Mouse (Mus musculus): Measurements from ENCODE around the gene Mgp.
"Not testable (repeated sequence)": the region's sequence is repeated elsewhere in the genome, so short reads cannot be mapped to it uniquely, and the experiment has no call there.

The Mgp gene

DNA sequence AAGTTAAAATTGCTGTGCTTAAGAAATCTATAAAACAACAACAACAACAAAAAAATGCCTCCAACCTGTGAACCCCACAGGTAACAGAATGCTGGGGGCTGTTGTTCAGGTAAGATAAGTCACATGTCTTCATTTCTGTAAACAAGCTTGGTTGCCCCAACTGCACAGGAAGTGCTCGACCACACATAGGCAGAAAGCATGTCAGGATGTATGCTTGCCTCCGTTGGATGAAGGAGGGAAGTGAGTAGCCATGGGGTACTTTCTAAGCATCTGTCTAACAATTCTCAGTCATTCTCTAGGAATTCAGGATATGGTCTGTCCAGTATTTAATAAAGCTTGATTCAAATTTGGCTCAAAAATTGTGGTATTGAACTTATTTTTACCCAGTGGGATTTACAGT is 23.3 kb upstream of the Mgp start:
- no peak for DNase-seq (ENCODE audit: extremely low read depth, low read depth, low spot score)

DNA sequence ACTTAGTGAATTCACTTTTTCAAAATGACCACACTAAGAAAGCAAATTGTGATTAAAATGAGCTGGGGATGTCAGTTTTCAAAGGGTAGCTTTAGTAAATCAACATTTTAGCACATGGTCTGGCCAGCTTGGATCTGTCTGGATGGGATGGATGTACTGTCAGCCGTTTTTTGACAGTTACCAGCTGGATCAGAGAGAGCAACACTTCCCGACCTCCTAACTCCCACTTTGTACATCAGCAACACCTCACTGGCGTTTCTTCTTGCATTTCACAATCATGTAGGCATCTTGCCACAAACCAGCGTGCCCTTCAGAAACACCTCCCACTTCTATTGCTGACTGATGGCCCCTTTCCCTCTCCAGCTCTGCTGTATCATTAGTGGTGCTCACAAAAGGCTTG is 22.6 kb upstream of the Mgp start:
- no peak for DNase-seq (ENCODE audit: extremely low read depth, low read depth, low spot score)

DNA sequence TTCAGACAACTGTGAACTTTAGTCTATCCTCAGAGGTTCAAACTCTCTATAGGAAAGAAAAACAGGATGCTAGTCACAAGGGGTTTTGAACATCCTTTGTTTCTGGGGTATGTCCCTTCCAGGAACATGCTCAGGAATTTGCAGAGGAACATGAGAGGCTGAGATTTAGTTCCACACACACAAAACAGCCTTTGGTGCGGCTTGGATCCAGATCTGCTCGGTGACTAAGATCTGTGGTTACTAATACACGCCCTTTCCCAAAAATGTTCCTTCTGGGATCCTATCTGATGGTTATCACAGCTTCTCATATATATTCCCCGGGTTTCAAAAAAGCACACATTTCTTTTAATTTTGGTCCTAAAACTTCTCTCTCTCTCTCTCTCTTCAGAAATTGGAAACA is 22.2 kb upstream of the Mgp start:
- DNase-seq (ENCODE audit: extremely low read depth, low read depth, low spot score): no peak

DNA sequence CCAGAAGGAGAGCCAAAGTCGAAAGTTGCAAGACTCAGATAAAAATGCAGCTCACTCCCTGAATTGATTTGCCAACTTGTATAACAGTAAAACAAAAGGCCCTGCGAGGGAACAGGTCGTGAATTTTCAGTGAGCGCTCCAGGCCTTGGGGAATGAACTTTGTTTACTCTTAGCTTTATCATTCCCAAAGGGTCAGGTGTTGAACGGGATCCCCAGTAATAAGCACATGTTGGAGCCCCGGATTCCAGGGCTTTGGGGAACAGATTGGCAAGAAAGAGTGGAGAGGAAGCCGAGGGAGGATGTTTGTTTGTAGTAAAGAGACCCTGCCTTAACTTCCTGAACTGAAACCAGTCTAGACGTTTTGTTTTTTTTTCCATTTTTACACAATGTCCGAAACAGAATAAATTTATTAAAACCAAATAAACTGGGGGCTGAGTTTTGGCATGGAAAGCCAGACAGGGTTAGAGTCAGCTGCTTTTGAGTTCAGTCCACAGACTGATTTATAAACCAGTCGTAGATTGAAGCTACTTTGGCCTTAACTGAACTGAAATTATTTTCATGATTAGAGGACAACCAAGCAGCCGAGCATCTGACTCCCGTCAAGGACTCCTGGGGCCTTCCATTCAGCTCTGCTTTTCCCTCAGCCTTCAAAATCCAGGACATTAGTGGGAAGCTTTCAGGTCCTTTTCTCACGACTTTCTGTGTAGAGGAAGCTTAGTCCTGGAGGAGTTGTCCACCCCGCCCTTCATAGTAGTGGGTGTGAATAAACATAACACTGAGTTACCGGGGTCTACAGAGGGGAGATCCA is 19.1 kb upstream of the Mgp start:
- no peak for DNase-seq (ENCODE audit: extremely low read depth, low read depth, low spot score)

DNA sequence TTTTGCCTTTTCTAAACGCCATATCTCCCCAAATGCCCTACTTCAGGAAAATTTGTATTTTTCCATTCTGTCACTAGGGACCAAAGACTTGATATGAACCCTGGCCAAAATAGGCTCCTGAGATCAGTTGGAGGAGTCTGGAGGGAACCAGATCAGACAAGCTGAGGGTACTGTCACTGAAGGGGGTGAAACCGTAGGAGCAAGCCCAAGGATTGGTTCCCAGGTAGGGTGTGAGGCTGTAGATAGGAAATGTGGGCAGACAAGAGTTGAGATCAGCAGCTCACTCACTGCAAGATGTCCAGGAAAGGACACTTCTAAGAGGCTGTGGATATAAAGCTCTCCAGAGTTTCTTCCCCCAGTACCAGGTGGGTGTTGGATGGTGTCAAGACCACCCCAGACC is 16.4 kb upstream of the Mgp start:
- DNase-seq (ENCODE audit: extremely low read depth, low read depth, low spot score): no peak

DNA sequence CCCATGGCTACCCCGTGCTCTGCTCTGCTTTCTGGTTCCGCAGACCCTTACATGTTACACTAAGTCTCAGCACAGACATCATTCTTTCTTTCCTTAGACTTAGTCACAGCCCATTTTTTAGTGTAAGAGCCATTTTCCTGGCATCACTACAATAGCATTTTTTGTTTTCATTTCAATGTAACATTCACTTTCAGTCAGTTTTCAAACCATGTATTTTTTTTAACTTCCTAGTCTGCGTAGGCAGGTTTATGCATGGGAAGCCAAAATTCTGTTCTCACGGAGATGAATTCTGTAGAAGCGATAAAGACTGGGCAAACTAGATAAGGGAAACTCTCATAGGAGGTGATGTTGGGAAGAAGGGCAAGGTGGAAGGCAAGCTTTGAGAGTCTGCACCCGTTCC is 13.9 kb upstream of the Mgp start:
- DNase-seq (ENCODE audit: extremely low read depth, low read depth, low spot score): no peak

DNA sequence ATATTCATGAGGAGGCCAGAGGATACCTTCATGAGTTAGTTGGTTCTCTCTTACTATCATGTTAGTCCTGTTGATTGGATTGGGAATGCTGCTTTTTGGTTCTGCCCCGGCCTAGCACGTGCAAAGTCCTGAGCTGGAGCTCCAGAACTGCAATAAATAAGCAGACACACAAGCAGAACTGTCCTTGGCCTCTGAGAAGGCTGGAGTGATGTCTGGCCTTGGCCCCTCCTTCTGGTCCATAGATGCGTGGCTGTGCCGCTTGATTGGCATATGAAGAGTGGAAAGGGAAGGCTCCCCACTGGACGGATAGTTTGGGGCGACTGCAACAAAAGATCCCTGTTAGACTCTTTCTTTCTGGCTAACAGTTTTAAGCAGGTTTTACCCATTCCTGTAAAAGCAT is 13.4 kb upstream of the Mgp start:
- no peak for DNase-seq (ENCODE audit: extremely low read depth, low read depth, low spot score)

DNA sequence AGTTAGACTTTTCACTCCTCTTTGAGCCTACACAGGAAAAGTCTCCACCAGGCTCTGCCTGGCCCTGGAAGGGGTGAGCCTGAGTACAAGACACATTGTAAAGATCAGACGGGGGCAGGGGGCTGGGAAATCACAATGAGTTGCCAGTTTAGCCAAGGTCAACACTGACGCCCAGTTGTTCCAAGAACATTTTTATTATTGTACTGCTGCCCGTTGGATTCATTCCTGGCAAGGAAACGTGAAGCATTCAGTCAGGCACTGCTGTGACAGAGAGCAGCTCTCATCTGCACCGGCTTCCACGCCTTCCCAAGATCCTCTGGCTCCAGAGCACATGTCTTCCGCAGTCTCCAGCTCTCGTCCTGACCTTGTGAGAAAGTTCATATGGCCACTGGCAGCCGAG is 12.2 kb upstream of the Mgp start:
- DNase-seq (ENCODE audit: extremely low read depth, low read depth, low spot score): no peak

DNA sequence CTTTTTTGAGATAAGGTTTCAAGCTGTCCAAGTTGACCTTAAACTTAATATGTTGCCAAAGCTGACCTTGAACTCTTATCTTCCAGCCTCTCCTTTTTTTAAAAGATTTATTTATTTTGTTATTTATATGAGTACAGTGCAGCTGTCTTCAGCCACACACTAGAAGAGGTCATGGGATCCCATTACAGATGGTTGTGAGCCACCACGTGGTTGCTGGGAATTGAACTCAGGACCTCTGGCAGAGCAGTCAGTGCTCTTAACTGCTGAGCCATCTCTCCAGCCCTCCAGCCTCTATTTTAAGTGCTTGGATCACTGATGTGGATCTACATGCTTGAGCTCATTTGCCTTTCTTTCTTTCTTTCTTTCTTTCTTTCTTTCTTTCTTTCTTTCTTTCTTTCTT is 9.1 kb upstream of the Mgp start:
- not testable (repeated sequence) for DNase-seq (ENCODE audit: extremely low read depth, low read depth, low spot score)

DNA sequence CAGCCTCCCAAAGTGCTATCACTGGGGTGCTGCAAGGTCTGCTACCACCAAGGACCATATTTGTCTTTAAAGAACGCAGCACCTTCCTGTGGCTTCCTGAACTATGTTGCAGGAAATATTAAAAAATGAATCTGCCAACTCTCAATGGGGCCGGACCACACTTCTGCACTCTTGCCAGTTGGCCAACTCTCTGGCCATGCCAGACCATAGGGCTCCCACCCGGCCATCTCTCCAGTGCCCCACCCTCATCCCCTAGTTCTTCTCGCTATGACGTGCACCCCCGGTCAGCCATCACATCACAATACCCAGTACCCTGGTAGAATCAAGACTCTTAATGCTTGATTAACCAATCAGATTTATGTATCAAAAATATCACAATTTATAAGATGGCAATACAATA is 8.3 kb upstream of the Mgp start:
- DNase-seq (ENCODE audit: extremely low read depth, low read depth, low spot score): no peak

DNA sequence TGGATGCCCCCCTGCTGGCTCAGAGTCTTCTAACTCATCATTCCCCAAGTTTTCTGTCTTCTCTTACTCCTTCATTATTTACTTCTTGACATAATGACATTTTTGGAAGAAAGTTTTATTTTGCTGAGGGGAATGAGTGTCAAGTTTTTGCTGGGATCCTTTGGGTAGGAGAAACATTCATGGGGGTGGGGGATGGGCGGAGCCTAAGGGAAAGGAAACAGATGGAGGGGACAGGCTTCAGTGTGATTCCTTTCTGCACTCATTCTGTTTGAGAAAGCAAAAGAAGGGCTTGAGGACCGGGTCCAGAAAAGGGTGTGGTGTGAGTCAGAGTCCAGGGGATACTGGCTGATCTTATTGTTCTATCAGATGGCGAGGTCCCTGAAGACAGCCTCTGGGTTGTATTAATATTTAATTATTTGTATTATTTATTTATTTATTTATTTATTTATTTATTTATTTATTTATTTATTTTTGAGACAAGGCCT is 7.8 kb upstream of the Mgp start:
- DNase-seq (ENCODE audit: extremely low read depth, low read depth, low spot score): no peak

DNA sequence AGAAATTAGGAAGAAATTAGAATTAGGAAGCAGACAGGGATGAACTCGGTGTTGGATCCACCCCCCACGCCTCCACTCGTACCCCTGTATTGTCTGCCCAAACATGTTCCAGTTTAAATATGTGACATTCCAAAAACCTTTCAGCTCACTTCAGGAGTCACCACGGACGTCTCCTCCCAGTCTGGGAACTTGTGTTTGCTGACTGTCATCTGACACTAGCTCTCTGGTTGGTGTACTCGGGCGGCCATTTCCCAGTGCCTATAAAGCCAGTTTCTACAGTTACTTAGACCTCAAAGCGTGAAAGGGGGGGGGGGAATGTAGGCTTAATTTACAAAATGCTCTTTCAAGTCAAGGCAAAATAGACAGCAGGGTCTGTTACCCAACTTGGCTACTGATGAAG is 6.1 kb upstream of the Mgp start:
- no peak for DNase-seq (ENCODE audit: extremely low read depth, low read depth, low spot score)

DNA sequence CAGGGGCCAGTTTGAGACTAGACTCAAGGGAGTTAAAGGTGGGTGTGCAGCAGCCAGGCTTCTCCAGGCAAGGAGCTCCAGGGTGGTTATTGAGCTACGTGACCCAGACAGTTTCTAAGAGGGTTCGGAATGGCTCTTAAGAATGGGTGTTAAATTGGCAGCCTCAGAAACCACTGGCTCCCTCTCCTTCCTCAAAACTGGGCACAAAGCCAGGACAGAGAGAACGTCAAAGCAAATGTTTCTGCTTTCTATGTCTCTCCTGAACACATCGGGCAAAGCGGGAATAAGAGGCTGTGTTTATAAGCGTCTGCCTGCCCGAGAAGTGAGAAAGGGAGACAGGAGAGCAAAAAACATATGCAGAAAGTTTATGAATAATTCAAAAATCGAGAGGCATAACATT is 1.0 kb downstream of the Mgp start:
- DNase-seq (ENCODE audit: extremely low read depth, low read depth, low spot score): no peak

DNA sequence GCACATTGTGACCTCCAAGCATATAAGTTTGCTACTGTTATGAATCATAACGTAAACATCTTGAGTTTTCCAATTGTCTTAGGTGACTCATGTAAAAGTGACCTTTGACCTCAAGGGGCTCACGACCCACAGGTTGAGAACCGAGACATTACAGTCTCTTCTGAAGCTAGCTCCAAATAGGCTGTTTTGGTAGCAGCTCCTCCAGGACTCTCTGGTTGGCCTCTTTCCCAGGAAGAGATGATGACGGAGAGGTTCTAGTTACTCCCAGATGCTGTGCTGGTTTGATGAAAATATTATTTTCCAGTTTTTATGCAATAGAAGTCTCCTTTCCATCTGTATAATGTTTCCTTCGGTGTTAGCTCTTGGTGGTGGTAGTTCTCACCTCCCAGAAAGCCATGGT is 6.7 kb downstream of the Mgp start:
- DNase-seq (ENCODE audit: extremely low read depth, low read depth, low spot score): no peak

DNA sequence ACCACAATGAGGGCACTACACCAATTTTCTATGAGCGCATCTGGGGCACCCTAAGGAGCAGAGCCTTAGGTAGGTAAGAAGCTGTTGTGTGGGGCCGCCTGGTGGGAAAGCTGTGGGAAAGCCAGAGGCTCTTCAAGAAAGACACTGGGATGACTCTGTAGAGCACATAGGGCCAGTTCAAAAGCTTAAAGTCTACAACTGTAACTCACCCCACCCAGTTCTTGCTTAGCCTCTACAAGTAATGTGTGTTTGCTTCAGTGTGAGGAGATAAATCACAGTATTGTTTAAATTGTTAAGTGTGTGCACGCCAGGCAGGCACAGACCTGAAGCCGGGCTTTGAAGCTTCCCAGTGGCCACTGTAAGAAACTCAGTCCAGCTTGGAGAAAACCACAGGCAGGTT is 9.5 kb downstream of the Mgp start:
- no peak for DNase-seq (ENCODE audit: extremely low read depth, low read depth, low spot score)

DNA sequence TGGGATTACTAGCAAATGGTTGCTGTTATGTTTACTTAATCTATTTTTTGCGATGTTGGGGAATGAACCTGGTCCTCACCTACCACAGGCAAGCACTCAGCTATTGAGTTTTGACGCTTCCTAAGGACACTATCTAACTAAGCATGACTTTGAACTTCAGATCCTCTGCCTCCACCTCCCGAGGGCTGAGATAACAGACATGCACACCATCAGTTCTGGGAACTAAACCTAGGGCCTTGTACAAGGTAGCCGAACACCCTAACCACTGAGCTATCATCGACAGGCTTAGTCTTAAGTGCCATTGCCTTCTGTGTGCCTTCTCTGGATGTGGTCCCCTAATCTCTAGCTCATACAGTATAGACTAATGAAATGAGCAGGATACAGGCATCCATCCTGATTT is 10.3 kb downstream of the Mgp start:
- DNase-seq (ENCODE audit: extremely low read depth, low read depth, low spot score): no peak

DNA sequence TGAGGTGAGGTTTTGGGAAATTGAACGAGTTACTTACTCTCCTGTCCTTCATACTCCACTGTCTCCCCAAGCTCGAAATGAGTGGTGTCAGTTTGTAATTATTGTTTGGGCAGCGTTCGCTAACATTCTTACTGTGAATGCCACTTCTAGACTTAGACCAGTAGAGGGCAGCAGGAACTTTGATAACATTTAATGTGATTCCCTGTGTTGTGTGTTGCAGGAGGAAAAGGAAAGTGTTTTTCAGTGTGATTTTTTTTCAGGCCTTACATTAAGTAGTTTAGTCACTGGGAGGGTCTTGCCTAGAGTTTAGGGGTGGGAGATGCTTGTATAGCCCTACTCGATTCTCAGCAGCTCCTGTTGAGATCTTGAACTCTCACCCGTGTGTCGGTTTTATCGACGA is 14.6 kb downstream of the Mgp start:
- no peak for DNase-seq (ENCODE audit: extremely low read depth, low read depth, low spot score)

DNA sequence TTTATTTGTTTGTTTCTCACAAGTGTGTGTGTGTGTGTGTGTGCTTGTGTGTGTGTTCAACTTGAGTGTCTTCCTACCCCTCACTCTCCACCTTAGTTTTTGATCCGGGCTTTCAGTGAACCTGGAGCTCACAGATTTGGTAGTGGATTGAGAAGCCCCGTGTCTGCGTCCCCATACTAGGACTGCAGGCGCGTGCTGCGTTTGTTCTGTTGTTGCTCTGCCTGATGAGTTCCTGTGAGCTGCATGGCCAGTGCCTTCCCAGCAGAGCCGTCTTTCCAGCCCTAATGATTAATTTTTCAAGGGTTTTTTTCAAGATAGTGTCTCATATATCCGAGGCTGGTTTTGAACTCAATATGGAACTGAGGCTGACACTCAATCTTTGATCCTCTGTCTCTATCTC is 17.2 kb downstream of the Mgp start:
- no peak for DNase-seq (ENCODE audit: extremely low read depth, low read depth, low spot score)

DNA sequence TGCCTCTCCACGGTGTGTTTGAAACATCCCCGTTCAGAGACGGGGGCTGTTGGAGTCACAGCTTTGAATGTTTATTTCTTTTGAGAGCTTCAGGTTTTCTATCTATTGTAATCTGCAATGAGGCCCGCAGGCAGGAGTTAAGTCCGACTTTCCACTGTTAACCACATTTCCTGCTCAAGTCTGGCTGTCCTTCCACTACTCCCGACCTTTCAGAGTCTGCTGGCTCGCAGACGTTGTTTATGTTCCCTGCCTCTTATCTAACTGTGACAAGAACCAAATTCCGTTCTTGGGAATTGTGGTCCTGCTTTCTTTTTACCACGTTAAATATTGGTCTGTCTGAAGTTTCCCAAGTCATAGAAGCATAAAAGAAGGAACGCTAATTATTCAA is 17.8 kb downstream of the Mgp start:
- DNase-seq (ENCODE audit: extremely low read depth, low read depth, low spot score): no peak

DNA sequence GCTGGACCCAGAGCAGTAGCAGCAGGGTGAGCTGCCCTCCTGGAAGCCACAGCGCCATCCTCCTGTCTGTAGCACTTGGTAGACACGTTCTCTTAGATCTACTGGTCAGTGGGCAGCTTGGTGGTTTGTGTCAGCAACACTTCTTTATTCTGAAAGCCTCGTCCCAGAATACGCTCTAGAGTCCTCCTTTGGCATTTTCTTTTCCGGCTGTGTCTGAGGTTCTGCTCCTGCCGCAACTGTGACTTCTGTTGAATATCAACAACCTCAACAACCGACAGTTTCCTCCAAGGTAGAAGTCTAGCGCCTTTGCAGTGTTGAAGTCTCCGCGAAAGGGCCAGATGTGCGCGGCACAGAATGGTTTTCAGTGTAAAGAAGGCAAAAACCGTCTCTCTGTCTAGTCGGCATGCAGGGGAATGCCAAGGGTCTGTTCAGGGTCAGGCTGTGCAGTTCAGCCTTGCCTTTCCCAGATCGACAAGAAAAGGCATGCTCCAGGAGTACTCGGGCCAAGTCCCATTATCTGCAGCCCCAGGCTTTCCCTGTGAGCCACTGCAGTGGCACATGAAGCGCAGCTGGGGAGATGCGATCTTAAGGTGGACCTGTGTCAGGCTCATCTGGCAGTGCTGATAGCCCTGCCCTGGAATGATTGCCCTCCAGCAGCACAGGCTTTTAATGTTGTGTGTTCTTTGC is 18.3 kb downstream of the Mgp start, which contains the start of gene Art4:
Gene Art4, minus strand, starts transcription at position 548 of the 687 bp plus-strand sequence.
- DNase-seq (ENCODE audit: extremely low read depth, low read depth, low spot score): no peak

DNA sequence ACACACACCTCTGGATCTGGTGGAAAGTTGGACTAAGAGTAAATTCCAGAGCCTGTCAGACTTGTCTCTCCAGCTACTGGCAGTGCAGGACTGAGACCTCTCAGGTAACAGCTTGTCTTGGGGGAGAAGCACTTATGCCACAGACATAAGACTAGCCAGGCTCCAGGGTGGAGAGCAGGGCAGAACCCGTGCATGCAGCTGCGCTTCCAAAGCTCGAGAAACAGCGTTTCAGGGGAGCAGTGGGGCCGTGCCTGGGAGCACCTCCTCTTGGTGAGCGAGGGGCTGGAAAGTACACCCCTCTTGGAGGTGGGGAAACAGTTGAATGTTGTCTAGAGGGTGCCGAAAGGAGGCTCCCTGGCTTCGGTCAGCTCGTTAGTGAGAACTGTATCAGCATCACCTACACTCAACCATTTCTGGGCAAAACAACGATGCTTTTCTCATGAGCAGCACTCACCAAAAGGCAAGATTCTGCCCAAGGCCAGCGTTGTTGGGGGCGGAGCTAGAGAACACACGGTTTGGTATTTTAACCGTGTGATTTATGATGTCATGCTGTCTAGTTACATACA is 19.5 kb downstream of the Mgp start:
- DNase-seq (ENCODE audit: extremely low read depth, low read depth, low spot score): no peak

DNA sequence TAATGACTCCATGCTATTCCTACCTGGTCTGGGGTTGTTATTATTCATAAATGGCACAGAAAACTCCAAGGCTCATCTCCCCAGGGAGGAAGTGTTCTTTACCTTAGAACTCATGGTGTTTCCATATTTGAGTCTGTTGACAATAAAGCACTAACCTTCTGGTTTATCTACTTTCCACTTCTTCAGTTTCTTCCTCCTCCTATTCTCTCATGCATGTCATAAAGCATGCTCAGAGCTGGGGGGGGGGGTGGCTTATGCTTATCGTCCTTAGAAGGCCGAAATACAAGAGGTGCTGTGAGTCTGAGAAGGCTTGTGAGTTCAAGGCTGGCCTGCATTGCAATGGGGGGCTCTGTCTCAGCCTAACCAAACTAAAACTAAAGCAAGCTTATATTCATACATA is 20.4 kb downstream of the Mgp start:
- DNase-seq (ENCODE audit: extremely low read depth, low read depth, low spot score): no peak

Data from fat pad, adult 2 months (tissue).